Comparison of ENCODE assay signal across 17 mouse cellular contexts in genomic region chr14:122028926-122029745, GRCm38 (mm10). TPM values are rescaled to one million over a fixed set of nuclear protein-coding genes. Genes with fewer than 3 reads are reported as not detected.
DNase-seq lines count a peak whose midpoint lies in the region; ATAC-seq and TF ChIP-seq lines count a peak whose summit lies in the region.
"Had no signal": no experiment of that assay in that cellular context is flagged by ENCODE, and none has a peak within 500 bp of the region (broad histone marks: within the 10 kb centered on the region; RNA-seq: fewer than 3 reads in every experiment).

No protein-coding gene starts in this region.

- H3K4me3 ChIP-seq in liver, embryonic 15.5 days (replicated peaks) = no peak overlapping the region
- no peak overlapping the region for H3K4me3 ChIP-seq in bone marrow, adult 2 months (replicated peaks; ENCODE audit: control insufficient read depth, low read depth, low read length)
- H3K4me3 ChIP-seq in forebrain, embryonic 13.5 days = no peak overlapping the region
- H3K4me3 ChIP-seq: heart, embryonic 15.5 days; midbrain, embryonic 12.5 days had no signal

- peaks cover 9% of the 10 kb centered on the region for H3K4me1 ChIP-seq in liver, embryonic 15.5 days (replicated peaks)
- peaks cover 11% of the 10 kb centered on the region for H3K4me1 ChIP-seq in bone marrow, adult 2 months (ENCODE audit: control insufficient read depth, insufficient read depth, low read length)
- H3K4me1 ChIP-seq in forebrain, embryonic 13.5 days = no peaks in the 10 kb centered on the region
- H3K4me1 ChIP-seq: midbrain, embryonic 12.5 days had no signal

- no peaks in the 10 kb centered on the region for H3K36me3 ChIP-seq in liver, embryonic 15.5 days (replicated peaks)
- H3K36me3 ChIP-seq in forebrain, embryonic 13.5 days (ENCODE audit: poor library complexity, severe bottlenecking) = no peaks in the 10 kb centered on the region
- H3K36me3 ChIP-seq: G1E; heart, embryonic 15.5 days; midbrain, embryonic 12.5 days had no signal

- no peak for TF ChIP-seq POLR2A in bone marrow, adult 2 months (IDR thresholded peaks at IDR 0.05; ENCODE audit: borderline replicate concordance, control insufficient read depth, low read depth, low read length)

- peak overlapping the region; percentile 43; the same call in 1 of the 2 replicates for H3K27ac ChIP-seq in liver, embryonic 15.5 days (replicated peaks)
- peak overlapping the region; percentile 34 for H3K27ac ChIP-seq in bone marrow, adult 2 months (ENCODE audit: control insufficient read depth, insufficient read depth, low read depth, low read length, poor library complexity)
- H3K27ac ChIP-seq in forebrain, embryonic 13.5 days = no peak overlapping the region
- H3K27ac ChIP-seq: heart, embryonic 15.5 days; midbrain, embryonic 12.5 days had no signal

- no peak for DNase-seq in liver
- DNase-seq in CD4-positive, CD25-positive, alpha-beta regulatory T cell, adult 2 months (ENCODE audit: low read depth, low spot score) = peak; percentile 60
- no peak for DNase-seq in adrenal gland, postnatal 4 days (ENCODE audit: low spot score in 2 of 2)
- DNase-seq in urinary bladder, postnatal 4 days (ENCODE audit: low spot score in 2 of 2) = no peak
- DNase-seq: adrenal gland, adult 2 months; cerebellum, adult 11 months; gastrocnemius, postnatal 10 days had no signal

- WGBS in liver, embryonic 15.5 days (ENCODE audit: insufficient replicate concordance) = 40% methylated on average over 11 of the region's 11 CpGs
- 14% methylated on average over 11 of the region's 11 CpGs for WGBS in bone marrow, adult 2 months
- 95% methylated on average over 11 of the region's 11 CpGs for WGBS in forebrain, embryonic 13.5 days

- no peak for TF ChIP-seq CTCF in bone marrow, adult 2 months (IDR thresholded peaks at IDR 0.05; ENCODE audit: control insufficient read depth, insufficient read depth, low read length)

- H3K27me3 ChIP-seq in liver, embryonic 15.5 days = no peaks in the 10 kb centered on the region
- no peaks in the 10 kb centered on the region for H3K27me3 ChIP-seq in forebrain, embryonic 13.5 days
- H3K27me3 ChIP-seq: heart, embryonic 15.5 days; midbrain, embryonic 12.5 days had no signal

- no peak overlapping the region for H3K4me2 ChIP-seq in liver, embryonic 15.5 days
- H3K4me2 ChIP-seq in forebrain, embryonic 13.5 days = no peak overlapping the region
- H3K4me2 ChIP-seq: heart, embryonic 15.5 days; midbrain, embryonic 12.5 days had no signal

- no peak overlapping the region for H3K9ac ChIP-seq in liver, embryonic 15.5 days
- H3K9ac ChIP-seq in forebrain, embryonic 13.5 days = no peak overlapping the region
- H3K9ac ChIP-seq: heart, embryonic 15.5 days; midbrain, embryonic 12.5 days had no signal

- ATAC-seq in liver, embryonic 15.5 days (ENCODE audit: insufficient read depth) = no peak
- peak; percentile 59 for ATAC-seq in neutrophil, adult 5-6 weeks (ENCODE audit: extremely low read depth, insufficient number of reproducible peaks, low FRiP score, poor library complexity, severe bottlenecking)
- no peak for ATAC-seq in forebrain, embryonic 13.5 days
- ATAC-seq: hindbrain, embryonic 16.5 days had no signal

- no peaks in the 10 kb centered on the region for H3K9me3 ChIP-seq in liver, embryonic 15.5 days (replicated peaks)
- no peaks in the 10 kb centered on the region for H3K9me3 ChIP-seq in forebrain, embryonic 13.5 days (replicated peaks)
- H3K9me3 ChIP-seq: heart, embryonic 15.5 days; midbrain, embryonic 12.5 days had no signal

RNA-seq across cellular contexts. Expression of gene Timm8a2, which starts 5.3 kb away (rescaled TPM):
- not detected in 2 replicates for polyA plus RNA-seq in liver, embryonic 15.5 days (2015; fragmentation: Nextera tagmentation; extraction: Ambion mirVana)
- polyA plus RNA-seq in bone marrow, adult 2 months (2011; ENCODE audit: insufficient read depth, insufficient read length, low replicate concordance, missing spikeins) = not detected in 2 replicates
- total RNA-seq in neutrophil, adult 5-6 weeks (2017) = 1.2 and 2.7 TPM in 2 replicates
- not detected for total RNA-seq in adrenal gland, postnatal 4 days (2021)
- not detected in 2 replicates for polyA plus RNA-seq in forebrain, embryonic 13.5 days (2015; fragmentation: Nextera tagmentation; extraction: Ambion mirVana)
- total RNA-seq: adrenal gland, adult 2 months; G1E; gastrocnemius, postnatal 10 days; layer of hippocampus, postnatal 10 days had no signal
- polyA plus RNA-seq: adrenal gland, adult 2 months; forebrain, embryonic 11.5 days; heart, embryonic 15.5 days; hindbrain, embryonic 16.5 days; midbrain, embryonic 12.5 days had no signal
